Mouse (Mus musculus) right cerebral cortex, postnatal 25 days (tissue): ENCODE results near the gene Apcs.

Experiments used
- DNase-seq: peaks from one replicate; pipeline ENCODE4 v3.0.0; 2022

The Apcs gene

GRCm38 (mm10) chr1:172894777-172895357, at the start of gene Apcs:
Apcs (minus strand) TSS chr1:172895041.
- no peak for DNase-seq

DNA sequence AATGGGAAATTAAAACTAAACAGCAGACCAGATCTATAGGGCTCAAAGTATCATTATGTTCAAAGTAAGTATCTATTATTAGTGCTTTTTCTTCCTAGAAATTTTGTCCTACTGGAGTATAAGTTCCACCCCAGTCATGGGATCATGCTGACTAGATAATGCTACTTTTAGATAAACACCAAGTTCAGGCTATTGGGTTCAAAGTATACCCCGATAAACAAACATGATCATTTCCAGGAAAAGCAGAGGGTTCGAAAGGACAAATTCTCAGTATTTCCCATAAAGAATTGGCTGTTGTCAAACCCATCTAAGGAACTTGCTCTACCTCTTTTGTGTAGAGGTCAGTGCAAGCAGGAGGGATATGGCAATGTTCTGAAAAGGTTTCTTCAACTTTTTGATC, 37.4 kb upstream of the Apcs start:
- no peak for DNase-seq

GRCm38 (mm10) chr1:172918450-172918849, 23.6 kb upstream of the Apcs start:
- DNase-seq = peak; percentile 8

GRCm38 (mm10) chr1:172917115-172917514, 22.3 kb upstream of the Apcs start:
- DNase-seq = no peak

DNA sequence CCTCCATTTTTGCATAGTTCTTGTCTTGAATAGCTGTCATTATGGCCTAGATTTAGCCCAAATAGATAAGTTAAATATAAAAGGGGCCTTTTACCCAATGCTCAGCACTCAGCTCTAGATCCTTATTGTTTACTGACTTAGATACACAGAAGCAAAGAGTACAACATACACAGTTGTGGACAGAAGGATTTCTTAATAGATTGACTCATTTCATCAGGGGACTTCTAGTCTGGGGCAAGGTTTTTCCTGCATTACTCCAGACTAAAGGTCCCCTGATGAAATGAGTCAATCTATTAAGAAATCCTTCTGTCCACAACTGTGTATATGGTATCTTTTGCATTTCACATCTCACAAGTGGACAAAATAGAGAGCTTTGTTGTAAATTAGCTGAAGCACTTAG, 8.5 kb upstream of the Apcs start:
- no peak for DNase-seq

GRCm38 (mm10) chr1:172895435-172895834, 594 bp upstream of the Apcs start:
- DNase-seq = no peak

- no peak for DNase-seq
Observed at GRCm38 (mm10) chr1:172876675-172877074, 18.2 kb downstream of the Apcs start.

GRCm38 (mm10) chr1:172875265-172875664, 19.6 kb downstream of the Apcs start:
- no peak for DNase-seq

DNA sequence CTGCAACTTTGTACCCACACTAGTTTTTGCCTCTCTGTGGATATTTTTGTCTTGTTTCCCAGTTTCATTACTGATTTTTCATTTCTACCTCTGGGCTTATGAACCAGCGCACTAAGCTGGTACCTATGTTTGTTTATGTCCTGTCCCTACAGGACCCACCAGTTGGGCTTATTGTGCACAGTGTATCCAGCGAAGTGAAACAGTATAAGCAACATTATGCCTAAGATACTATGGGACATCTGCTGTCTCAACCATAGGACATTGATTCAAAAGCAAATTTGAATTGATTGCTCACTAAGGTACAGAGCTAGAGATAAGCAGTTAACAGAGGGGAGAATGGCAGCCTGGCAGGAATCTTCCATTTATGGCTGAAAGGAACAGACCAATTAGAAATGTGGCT, 46.7 kb downstream of the Apcs start:
- DNase-seq = no peak

GRCm38 (mm10) chr1:172847044-172847761, 47.6 kb downstream of the Apcs start:
- DNase-seq = no peak
